Mouse (Mus musculus) kidney, embryonic 14.5 days (tissue): ENCODE results near the gene Atp6v1e2. TPM values are rescaled to one million over a fixed set of nuclear protein-coding genes. Genes with fewer than 3 reads are reported as not detected.

Experiments used
- ATAC-seq: fragments of 200-750 bp; cut with Nextera tagmentation; 2 replicates; pipeline ENCODE4 v1.8.0; 2017; ENCODE audit warnings: moderate number of reproducible peaks, mild to moderate bottlenecking, moderate TSS enrichment, moderate library complexity; ENCODE audit not compliant: low FRiP score, low TSS enrichment
- H3K27ac ChIP-seq: fragments of 300-500 bp; sonication (generic); 2 replicates; pipeline ENCODE4 v1.5.1; 2014; ENCODE audit warnings: low read depth, mild to moderate bottlenecking, low read length, moderate library complexity, mixed read lengths
- H3K27me3 ChIP-seq: fragments of 300-500 bp; sonication (generic); 2 replicates; pipeline ENCODE4 v1.6.1; 2014; ENCODE audit warnings: mild to moderate bottlenecking, low read length; ENCODE audit not compliant: control insufficient read depth, insufficient read depth
- H3K36me3 ChIP-seq: fragments of 300-500 bp; sonication (generic); 2 replicates; pipeline ENCODE4 v1.6.1; 2014; ENCODE audit warnings: low read length, mixed read lengths; ENCODE audit not compliant: control insufficient read depth, insufficient read depth
- H3K4me1 ChIP-seq: fragments of 300-500 bp; sonication (generic); 2 replicates; pipeline ENCODE4 v1.6.1; 2014; ENCODE audit warnings: low read length, mixed read lengths; ENCODE audit not compliant: control insufficient read depth, insufficient read depth
- H3K4me2 ChIP-seq: fragments of 300-500 bp; sonication (generic); replicated peaks from 2 replicates; pipeline ENCODE4 v1.6.1; 2014; ENCODE audit warnings: low read depth, mild to moderate bottlenecking, low read length
- H3K4me3 ChIP-seq: fragments of 300-500 bp; sonication (generic); 2 replicates; pipeline ENCODE4 v1.5.1; 2014; ENCODE audit warnings: mild to moderate bottlenecking, low read length
- H3K9ac ChIP-seq: fragments of 300-500 bp; sonication (generic); 2 replicates; pipeline ENCODE4 v1.6.1; 2014; ENCODE audit warnings: low read depth, mild to moderate bottlenecking, low read length, moderate library complexity
- H3K9me3 ChIP-seq: fragments of 300-500 bp; sonication (generic); 2 replicates; pipeline ENCODE4 v1.6.1; 2016; ENCODE audit warnings: low read length; ENCODE audit not compliant: control insufficient read depth
- WGBS: fragments of 180-500 bp; shearing (Covaris S2); extraction: QIAGEN DNeasy Blood & Tissue Kit; methylation state at CpG from one replicate; pipeline ENCODE4 v1.1.7; 2014; 5-methylcytosine and 5-hydroxymethylcytosine counted together
- polyA plus RNA-seq: library from polyadenylated mRNA; unstranded; fragments of >200 nt; fragmentation: Nextera tagmentation; extraction: Ambion mirVana; gene quantifications from 2 replicates; pipeline ENCODE4 v1.2.1, GENCODE M21; 2014

Atp6v1e2 gene
- polyA plus RNA-seq, 1 experiment from 2014 or later = not detected

DNA sequence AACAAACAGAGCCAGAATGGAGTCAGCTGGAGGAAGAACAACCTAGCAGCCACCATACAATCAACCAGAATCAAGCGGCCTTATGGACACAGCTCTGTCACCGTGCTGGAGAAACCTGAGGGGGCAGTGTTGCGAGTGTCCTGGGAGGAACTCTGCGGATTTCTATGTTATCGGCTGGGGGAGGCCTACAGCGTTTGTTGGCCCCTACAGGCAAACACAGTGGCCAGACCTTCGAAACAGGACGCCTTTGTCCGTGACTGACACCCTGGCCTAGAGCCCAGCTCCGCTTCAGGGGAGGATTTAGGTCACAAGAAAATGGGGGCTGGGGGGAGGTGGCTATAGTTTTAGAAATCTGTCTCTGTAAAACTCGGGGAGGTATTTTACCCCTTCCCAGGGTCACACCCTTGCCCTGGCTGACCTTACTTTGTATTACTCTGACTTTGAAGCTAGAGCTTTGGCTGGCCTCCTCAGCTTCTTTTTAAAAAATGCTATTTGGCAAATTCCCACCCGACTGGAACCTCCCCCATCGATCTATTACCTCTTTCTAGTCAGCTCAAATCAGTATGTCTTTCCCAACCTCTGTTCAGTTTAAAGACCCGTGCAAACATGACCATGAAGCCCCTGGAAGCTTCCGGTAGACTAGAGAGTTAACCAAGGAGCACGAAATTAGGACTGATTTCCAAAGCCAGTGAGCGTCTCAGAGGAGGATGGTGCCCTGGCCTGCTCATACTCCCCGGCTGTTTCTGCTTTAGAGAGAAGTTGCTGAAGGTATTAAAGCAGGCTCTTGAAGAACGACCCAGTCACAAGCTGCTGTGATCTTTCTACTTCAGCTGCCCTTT is 42.2 kb downstream of the Atp6v1e2 start:
- H3K27ac ChIP-seq = peak overlapping the region; percentile 3; the same call in 1 of the 2 replicates
- no peak overlapping the region for H3K4me3 ChIP-seq
- no peak overlapping the region for H3K4me2 ChIP-seq
- H3K36me3 ChIP-seq = no peaks in the 10 kb centered on the region
- H3K4me1 ChIP-seq = peaks cover 7% of the 10 kb centered on the region; the same call in 1 of the 2 replicates
- H3K9ac ChIP-seq = no peak overlapping the region
- 17% methylated on average over 19 of the region's 19 CpGs for WGBS
- no peaks in the 10 kb centered on the region for H3K9me3 ChIP-seq
- ATAC-seq = peak; percentile 51; the same call in 1 of the 2 replicates
- no peaks in the 10 kb centered on the region for H3K27me3 ChIP-seq

DNA sequence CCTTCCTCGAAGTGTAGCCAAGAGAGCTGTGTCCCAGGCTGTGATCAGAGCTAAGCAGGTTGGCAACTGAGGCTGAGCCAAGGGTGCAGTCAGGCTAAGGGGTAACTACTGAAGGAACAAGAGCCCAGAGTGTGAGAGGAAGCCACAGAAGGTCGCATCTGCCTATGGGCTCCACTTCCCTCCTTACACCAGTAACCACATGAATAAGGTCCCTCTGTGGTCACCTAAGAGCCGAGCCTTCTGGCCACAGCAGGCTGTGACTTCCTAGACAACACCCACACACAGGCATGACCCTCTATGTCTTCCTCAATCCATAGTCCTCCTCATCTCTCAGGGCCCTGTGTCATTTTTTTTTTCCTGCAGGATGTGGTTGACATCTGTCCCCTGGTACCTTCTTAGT is 43.5 kb downstream of the Atp6v1e2 start:
- WGBS = 62% methylated on average over 3 of the region's 3 CpGs

DNA sequence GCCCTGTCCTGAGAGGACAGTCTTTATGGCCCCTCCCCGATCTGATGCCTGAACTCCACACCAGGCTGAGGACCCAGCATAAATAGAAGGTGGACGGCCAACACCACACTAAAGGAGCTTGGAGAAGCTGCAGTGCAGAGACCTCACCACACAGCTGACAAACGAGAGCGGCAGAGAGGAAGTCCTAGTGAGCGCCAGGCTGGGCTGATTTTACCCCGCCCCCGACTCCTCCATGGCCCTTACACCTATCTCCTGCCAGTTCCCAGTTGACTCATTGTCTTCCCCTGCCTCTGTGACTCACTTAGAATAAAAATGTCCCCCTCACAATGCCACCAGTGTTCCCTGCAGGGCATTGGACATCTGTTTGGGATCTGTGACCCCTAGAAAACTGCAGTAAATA is 44.1 kb downstream of the Atp6v1e2 start:
- H3K4me1 ChIP-seq = peaks cover 7% of the 10 kb centered on the region; the same call in 1 of the 2 replicates
- no peak overlapping the region for H3K4me2 ChIP-seq
- H3K27me3 ChIP-seq = no peaks in the 10 kb centered on the region
- no peaks in the 10 kb centered on the region for H3K9me3 ChIP-seq
- H3K27ac ChIP-seq = no peak overlapping the region
- 34% methylated on average over 7 of the region's 7 CpGs for WGBS
- no peak for ATAC-seq
- 0 out of 2 replicates have a peak overlapping the region, but pooled peaks have one; percentile 4 for H3K9ac ChIP-seq
- H3K36me3 ChIP-seq = no peaks in the 10 kb centered on the region
- no peak overlapping the region for H3K4me3 ChIP-seq

More for the DNA sequence above, 43.5 kb downstream of the Atp6v1e2 start:
- Histone ChIP-seq H3K36me3 (no peaks in the 10 kb centered on the region), H3K4me3 (no peak overlapping the region), H3K27ac (no peak overlapping the region), H3K9ac (no peak overlapping the region), H3K9me3 (no peaks in the 10 kb centered on the region), H3K4me1 (peaks cover 7% of the 10 kb centered on the region; the same call in 1 of the 2 replicates), H3K27me3 (no peaks in the 10 kb centered on the region), H3K4me2 (no peak overlapping the region)
- no peak for ATAC-seq

DNA sequence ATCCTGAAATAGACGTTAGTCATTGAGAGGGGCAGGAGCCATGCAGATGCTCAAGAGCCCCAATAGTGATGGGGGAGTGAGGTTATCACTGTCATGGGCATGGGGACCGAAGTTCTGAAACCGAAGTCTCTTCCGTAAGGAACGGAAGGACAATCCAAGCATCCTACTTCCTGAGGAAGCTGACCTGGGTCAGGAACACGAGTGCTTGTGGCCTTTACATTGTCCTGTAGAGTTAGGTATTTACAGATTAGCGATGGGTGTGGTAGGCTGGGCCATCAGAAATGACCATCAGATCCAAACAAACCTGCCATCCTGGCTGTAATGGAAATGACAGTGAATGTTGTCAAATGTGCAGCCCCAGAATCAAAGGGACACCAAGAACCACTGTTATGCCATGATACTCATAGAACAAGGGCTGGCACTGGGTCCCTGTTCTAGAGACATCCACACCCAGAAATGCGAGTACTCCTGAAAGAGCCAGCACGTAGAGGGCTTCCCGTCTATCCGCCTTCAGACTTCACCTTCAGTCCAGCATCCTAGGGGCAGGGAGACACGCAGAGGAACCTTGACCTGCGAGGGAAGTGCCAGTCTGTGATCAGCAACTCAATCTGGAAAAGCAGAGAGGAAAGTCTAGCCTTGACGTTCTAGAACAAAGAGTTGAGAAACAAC is 45.2 kb downstream of the Atp6v1e2 start:
- peaks cover 7% of the 10 kb centered on the region; the same call in 1 of the 2 replicates for H3K4me1 ChIP-seq
- no peak overlapping the region for H3K27ac ChIP-seq
- no peak overlapping the region for H3K4me3 ChIP-seq
- no peaks in the 10 kb centered on the region for H3K27me3 ChIP-seq
- no peaks in the 10 kb centered on the region for H3K9me3 ChIP-seq
- ATAC-seq = no peak
- H3K9ac ChIP-seq = no peak overlapping the region
- WGBS = 90% methylated on average over 14 of the region's 14 CpGs
- H3K4me2 ChIP-seq = no peak overlapping the region
- H3K36me3 ChIP-seq = no peaks in the 10 kb centered on the region

DNA sequence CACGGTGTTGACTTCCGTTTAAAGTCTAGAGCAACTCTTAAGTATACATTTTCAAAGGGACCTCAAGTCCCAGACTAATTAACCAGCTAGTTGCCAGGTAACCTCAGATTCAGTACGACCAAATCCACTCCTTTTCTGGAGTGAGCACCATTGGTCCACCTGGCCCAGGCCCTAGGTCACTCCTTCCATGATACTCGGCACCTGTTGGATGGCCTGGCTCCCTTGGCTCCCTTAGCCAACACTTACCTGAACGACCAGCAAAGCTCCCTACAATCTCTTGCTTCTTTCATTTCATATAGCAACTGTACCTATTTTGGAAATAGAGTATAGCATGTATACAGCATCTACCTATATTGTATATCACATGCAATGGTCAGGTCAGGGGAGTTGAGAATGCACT is 47.1 kb downstream of the Atp6v1e2 start:
- Histone ChIP-seq H3K27ac (no peak overlapping the region), H3K36me3 (no peaks in the 10 kb centered on the region), H3K4me1 (peaks cover 7% of the 10 kb centered on the region; the same call in 1 of the 2 replicates), H3K4me3 (no peak overlapping the region), H3K9me3 (no peaks in the 10 kb centered on the region), H3K4me2 (no peak overlapping the region), H3K9ac (no peak overlapping the region), H3K27me3 (no peaks in the 10 kb centered on the region)
- no peak for ATAC-seq
- WGBS = 70% methylated on average over 5 of the region's 5 CpGs

DNA sequence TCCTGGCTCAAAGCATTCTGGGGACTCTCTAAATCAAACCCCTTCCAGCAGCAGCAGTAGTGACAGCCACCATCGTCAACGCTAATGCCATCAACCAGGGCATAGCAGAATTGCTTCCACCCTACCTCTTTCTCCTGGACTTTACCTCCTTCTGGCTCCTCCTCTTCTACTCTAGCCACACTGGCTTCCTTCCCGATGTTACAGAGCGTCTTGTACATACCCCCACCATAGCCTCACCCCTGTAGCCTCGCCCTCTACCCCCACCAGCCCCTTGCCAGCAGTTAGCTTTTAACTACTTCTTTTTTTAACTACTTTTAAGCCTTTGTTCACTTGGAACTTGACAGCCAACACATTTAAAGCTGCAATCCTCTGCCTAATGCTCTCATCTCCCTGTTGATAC is 47.9 kb downstream of the Atp6v1e2 start:
- H3K4me1 ChIP-seq = peaks cover under 1% of the 10 kb centered on the region; the same call in 1 of the 2 replicates
- WGBS = 72% methylated on average over 5 of the region's 5 CpGs
- no peak overlapping the region for H3K27ac ChIP-seq
- no peak overlapping the region for H3K4me2 ChIP-seq
- H3K27me3 ChIP-seq = no peaks in the 10 kb centered on the region
- H3K9ac ChIP-seq = no peak overlapping the region
- no peaks in the 10 kb centered on the region for H3K9me3 ChIP-seq
- H3K36me3 ChIP-seq = no peaks in the 10 kb centered on the region
- ATAC-seq = no peak
- H3K4me3 ChIP-seq = no peak overlapping the region

DNA sequence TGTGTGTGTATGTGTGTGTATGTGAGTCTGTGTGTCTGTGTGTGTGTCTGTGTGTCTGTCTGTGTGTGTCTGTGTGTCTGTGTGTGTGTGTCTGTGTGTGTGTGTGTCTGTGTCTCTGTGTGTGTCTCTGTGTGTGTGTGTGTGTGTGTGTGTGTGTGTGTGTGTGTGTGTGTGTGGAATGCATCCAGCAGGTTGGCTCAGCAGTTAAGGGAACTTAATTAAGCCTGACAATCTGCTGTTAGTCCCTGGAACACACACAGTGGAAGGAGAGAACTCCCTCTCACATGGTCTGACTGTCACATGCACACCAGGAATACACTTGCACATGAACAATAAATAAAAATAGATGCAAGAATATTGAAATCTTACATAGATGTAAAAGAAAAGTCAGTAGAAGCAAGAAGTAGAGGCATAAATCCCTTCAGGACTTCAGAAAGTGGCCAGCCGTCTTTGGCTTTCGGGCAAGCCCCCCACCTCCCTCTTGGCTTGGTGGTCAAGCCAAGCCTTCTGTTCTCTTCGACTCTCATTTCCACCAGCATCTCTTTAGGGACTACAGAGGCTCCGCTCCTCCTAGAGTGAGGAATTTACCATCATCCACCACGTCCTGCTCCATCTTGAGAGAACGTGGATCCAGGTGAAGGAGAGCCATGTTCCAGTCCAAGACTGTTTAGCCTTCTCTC is 50.1 kb downstream of the Atp6v1e2 start:
- H3K9me3 ChIP-seq = no peaks in the 10 kb centered on the region
- no peaks in the 10 kb centered on the region for H3K27me3 ChIP-seq
- 90% methylated on average over 6 of the region's 6 CpGs for WGBS
- H3K4me2 ChIP-seq = no peak overlapping the region
- H3K27ac ChIP-seq = no peak overlapping the region
- H3K36me3 ChIP-seq = no peaks in the 10 kb centered on the region
- no peak for ATAC-seq
- H3K9ac ChIP-seq = no peak overlapping the region
- H3K4me1 ChIP-seq = no peaks in the 10 kb centered on the region
- H3K4me3 ChIP-seq = no peak overlapping the region

DNA sequence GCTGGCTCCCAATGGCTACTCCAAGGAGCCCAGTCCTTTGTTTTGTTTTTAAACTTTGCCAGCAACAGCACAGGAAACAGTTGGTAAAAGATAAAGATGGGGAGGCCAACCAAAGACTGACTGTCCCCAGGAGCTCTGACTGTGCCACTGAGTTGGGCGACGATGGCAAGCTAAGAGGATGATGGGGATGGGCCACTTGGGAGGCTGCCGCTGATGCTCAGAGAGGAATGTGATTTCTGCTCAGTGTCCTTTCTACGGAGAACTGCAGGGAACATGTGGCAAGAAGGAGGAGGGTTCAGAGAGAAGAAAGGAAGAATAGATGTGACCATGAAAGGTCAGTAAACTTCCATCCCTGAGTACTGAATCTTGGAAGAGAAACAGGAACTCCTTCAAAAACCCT is 52.5 kb downstream of the Atp6v1e2 start:
- H3K36me3 ChIP-seq = no peaks in the 10 kb centered on the region
- H3K27me3 ChIP-seq = no peaks in the 10 kb centered on the region
- WGBS = 87% methylated on average over 4 of the region's 4 CpGs
- no peak overlapping the region for H3K9ac ChIP-seq
- no peak overlapping the region for H3K4me2 ChIP-seq
- no peaks in the 10 kb centered on the region for H3K4me1 ChIP-seq
- H3K4me3 ChIP-seq = no peak overlapping the region
- ATAC-seq = no peak
- H3K27ac ChIP-seq = no peak overlapping the region
- H3K9me3 ChIP-seq = no peaks in the 10 kb centered on the region
